Mouse (Mus musculus): ENCODE data around the gene Washc4.

Gene Washc4

GRCm38 (mm10) chr10:83637295-83637694, 93.7 kb downstream of the Washc4 start:
- peak; percentile 45 for DNase-seq (ENCODE audit: low spot score)

DNA sequence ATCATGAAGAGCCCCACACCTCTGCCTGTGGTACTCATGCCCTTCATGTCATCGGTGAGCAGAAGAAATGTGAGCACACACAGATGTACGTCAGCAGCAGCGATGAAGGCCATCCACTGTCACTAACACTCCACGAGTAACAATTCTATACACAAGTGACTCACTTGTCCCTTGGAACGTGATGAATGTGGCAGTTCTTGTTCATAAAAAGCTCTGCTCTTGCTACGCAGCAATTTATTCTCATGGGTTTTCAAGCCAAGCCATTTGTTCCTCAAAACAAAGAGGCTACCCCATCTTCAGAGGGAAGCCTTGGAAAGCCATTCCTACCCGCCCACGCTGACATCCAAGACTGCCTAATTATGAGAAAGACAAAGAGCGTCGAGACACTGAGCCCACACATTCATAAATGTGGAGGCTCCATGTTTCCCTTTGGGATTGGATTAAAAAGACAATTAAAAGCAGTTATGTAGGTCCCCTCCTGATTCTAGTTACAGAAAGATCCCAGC, 96.4 kb downstream of the Washc4 start:
- DNase-seq (ENCODE audit: low spot score), result no peak

DNA sequence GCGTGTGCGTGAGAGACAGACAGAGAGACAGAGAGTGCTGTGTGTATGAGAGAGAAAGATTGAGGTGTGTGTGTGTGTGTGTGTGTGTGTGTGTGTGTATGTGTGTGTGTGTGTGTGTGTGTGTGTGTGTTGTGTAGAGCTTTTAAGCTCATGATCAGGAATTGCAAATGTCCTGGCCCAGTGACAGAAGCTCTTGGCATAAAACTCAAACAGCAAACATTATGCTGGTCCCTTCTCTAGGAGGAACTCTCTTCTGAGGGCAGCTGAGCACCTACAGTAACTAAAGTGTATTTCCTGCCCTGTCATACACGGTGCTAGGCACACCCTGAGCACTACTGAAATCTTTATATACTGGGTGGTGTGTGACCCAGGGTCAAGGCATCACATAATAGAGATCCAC, 98.1 kb downstream of the Washc4 start:
- DNase-seq (ENCODE audit: low spot score), result no peak

DNA sequence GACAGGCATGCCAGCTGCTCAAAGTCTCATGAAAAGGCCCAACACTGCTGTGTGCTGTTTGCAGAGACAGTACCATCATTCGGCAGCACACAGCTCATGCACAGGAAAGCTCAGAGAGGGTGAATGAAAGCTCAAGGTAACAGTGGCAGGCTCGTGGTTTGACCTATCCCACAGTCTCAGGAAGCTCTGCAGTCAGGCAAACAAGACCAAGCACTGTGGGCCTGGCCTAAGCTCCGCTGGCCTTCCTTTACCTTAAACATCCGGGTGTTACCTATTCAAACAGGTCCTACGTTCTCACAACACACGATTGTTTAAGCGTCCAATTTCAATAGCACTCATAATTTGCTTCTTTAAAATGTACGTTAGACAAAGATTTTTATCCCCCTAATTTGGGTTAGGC, 100.6 kb downstream of the Washc4 start:
- DNase-seq (ENCODE audit: low spot score), result no peak

GRCm38 (mm10) chr10:83644865-83645715, 101.5 kb downstream of the Washc4 start:
- DNase-seq (ENCODE audit: low spot score), result peak; percentile 36

DNA sequence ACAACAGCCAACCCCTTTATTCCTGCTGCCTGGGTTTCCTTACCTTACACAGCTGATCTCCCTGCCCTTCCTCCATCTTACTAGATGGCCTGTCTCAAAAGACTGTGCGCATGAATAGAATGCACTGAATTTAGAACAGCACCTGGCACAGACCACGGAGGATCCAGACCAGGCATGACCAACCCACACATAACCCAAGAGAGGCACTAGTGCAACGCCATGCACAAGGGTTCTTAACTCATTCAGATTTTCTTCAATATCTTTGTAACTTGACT, 102.1 kb downstream of the Washc4 start:
- DNase-seq (ENCODE audit: low spot score), result no peak

Measured in embryo, embryonic 10 days (tissue).